Mouse (Mus musculus) heart, adult 2 months (tissue): Measurements from ENCODE around the gene Fam19a2. TPM values are rescaled to one million over a fixed set of nuclear protein-coding genes. Genes with fewer than 3 reads are reported as not detected.
A peak's percentile ranks its signal among the peaks of the same experiment; 100 is the strongest.

Experiments
- DNase-seq, 2 experiments: peaks; one replicate each; pipeline ENCODE4 v3.0.0; 2021
- H3K27ac ChIP-seq: fragments of 200-600 bp; 2 replicates; pipeline ENCODE4 v1.8.1; 2022
- H3K27me3 ChIP-seq: fragments of 200-500 bp; 2 replicates; pipeline ENCODE4 v1.6.1; 2012; ENCODE audit warnings: mild to moderate bottlenecking, low read length, inconsistent platforms, mixed read lengths; ENCODE audit not compliant: control insufficient read depth, insufficient read depth
- H3K36me3 ChIP-seq: fragments of 200-500 bp; 2 replicates; pipeline ENCODE4 v1.6.1; 2012; ENCODE audit warnings: low read length, inconsistent platforms; ENCODE audit not compliant: control insufficient read depth, insufficient read depth
- H3K4me1 ChIP-seq: fragments of 200-500 bp; 2 replicates; pipeline ENCODE4 v1.6.1; 2011; ENCODE audit warnings: low read length; ENCODE audit not compliant: control insufficient read depth, insufficient read depth
- H3K4me3 ChIP-seq: fragments of 200-600 bp; 2 replicates; pipeline ENCODE4 v1.8.1; 2022
- H3K79me2 ChIP-seq: fragments of 200-500 bp; replicated peaks from 2 replicates; pipeline ENCODE4 v1.6.1; 2012; ENCODE audit warnings: mild to moderate bottlenecking, inconsistent platforms, low read length, moderate library complexity, mixed read lengths; ENCODE audit not compliant: control insufficient read depth, insufficient read depth
- H3K9ac ChIP-seq: fragments of 200-500 bp; 2 replicates; pipeline ENCODE4 v1.6.1; 2012; ENCODE audit warnings: low read depth, mild to moderate bottlenecking, control low read depth, inconsistent platforms, low read length, mixed read lengths
- CTCF ChIP-seq: fragments of 200-600 bp; IDR thresholded peaks from 2 replicates; pipeline ENCODE4 v1.8.1; 2022; ENCODE audit warnings: antibody characterized with exemption, mild to moderate bottlenecking, moderate library complexity
- EP300 ChIP-seq: fragments of 200-500 bp; IDR thresholded peaks from 2 replicates; pipeline ENCODE4 v1.6.1; 2011; ENCODE audit warnings: low read depth, low read length, control low read depth; ENCODE audit not compliant: insufficient read depth
- POLR2A ChIP-seq: fragments of 200-500 bp; IDR thresholded peaks from 2 replicates; pipeline ENCODE4 v1.6.1; 2011; ENCODE audit warnings: mild to moderate bottlenecking, low read depth, low read length, control low read depth; ENCODE audit not compliant: insufficient read depth
- WGBS: fragments of 180-500 bp; shearing (Covaris S2); methylation state at CpG from one replicate; pipeline ENCODE4 v1.1.7; 2018; 5-methylcytosine and 5-hydroxymethylcytosine counted together
- intact Hi-C: fragments of 180-260 bp; cut with DNase I; formaldehyde crosslinking; loops from one replicate; pipeline ENCODE4 v1.15.1; 2025
- polyA plus RNA-seq: library from polyadenylated mRNA; depleted of rRNA; stranded (reverse); fragments of >200 nt; gene quantifications from 2 replicates; pipeline ENCODE4 v1.2.3, GENCODE M21; 2012
- total RNA-seq, 2 experiments: library from RNA; stranded (reverse); gene quantifications; 2 replicates each; pipeline ENCODE4 v1.2.3; 2021

The Fam19a2 gene
- total and polyA plus RNA-seq, 3 experiments = 0.11 to 0.13 TPM; not detected in 1

DNA sequence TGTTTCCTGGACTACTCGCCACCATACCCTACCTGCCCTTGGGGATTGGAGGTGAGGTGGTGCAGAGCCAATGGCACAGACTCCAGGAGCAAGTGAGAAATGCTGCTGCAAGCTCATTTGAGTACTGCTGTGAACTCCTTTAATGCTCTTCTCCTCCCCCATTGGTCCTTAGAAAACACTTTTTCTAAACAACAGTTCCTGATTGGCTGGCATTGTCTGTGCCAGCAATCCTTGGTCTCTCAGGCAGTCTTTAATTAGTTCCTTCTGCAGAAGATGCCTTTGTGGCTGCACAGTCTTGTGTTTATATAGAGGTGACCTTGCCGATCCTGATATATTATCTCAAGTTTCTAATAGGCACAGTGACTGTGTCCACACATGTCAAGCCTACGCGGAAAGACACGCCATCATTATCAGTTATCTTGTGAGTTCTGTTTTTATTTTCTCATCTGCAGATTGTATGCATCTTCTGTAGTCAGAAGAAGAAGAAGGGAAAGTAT is 365.5 kb downstream of the Fam19a2 start:
- Histone ChIP-seq H3K36me3 (no peaks in the 10 kb centered on the region), H3K4me3 (no peak overlapping the region), H3K9ac (no peak overlapping the region), H3K4me1 (peaks cover 2% of the 10 kb centered on the region; the same call in 1 of the 2 replicates), H3K27ac (no peak overlapping the region), H3K79me2 (no peaks in the 10 kb centered on the region), H3K27me3 (no peaks in the 10 kb centered on the region)
- 59% methylated on average over 5 of the region's 5 CpGs for WGBS
- intact Hi-C loops = no loop called here
- no peak for DNase-seq
- TF ChIP-seq CTCF = no peak
- TF ChIP-seq POLR2A = no peak
- TF ChIP-seq EP300 = no peak

DNA sequence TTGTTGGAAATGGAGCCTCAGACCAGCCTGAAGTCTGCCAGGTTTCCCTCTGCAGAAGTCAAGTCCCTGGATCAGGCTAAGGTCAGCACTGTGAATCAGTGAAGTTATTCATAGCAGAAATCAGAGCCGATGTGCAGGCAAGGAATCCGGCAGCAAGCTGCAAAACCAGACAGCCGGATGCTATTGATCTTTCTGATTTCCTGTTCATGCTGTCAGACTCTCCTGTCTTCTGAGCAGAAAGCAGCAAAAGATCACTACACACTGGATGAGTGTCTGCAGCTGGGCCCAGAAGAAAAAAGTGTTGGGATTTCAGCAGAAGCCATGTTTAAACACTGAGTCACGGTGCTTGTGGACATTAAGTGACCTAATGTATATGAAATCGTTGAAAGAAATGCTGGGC is 368.2 kb downstream of the Fam19a2 start:
- H3K27ac ChIP-seq = no peak overlapping the region
- H3K4me1 ChIP-seq = no peaks in the 10 kb centered on the region
- TF ChIP-seq POLR2A = no peak
- no peak for TF ChIP-seq CTCF
- TF ChIP-seq EP300 = no peak
- H3K4me3 ChIP-seq = no peak overlapping the region
- H3K36me3 ChIP-seq = no peaks in the 10 kb centered on the region
- no peaks in the 10 kb centered on the region for H3K79me2 ChIP-seq
- no peaks in the 10 kb centered on the region for H3K27me3 ChIP-seq
- 55% methylated on average over 5 of the region's 5 CpGs for WGBS
- no peak for DNase-seq
- intact Hi-C loops = no loop called here
- no peak overlapping the region for H3K9ac ChIP-seq

DNA sequence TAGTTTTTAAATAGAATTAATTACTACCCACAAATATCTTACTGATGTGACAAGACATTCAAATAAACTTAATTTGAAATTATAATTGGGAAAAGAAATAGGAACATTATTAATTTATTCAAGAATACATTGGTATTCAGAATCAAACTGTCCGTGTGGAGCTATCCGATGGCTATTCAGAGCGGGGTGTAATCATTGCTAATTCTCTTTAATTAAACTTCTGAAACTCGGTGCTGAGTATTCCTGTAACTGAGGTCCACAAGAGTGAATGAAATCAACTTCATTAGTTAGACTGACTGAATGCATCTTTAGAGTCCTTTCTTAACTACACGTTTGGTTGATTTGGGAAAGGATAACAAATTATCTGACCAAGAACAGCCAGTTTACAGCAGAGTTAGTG is 372.9 kb downstream of the Fam19a2 start:
- DNase-seq = no peak
- no peak overlapping the region for H3K4me3 ChIP-seq
- WGBS = 86% methylated on average over 5 of the region's 5 CpGs
- intact Hi-C loops = no loop called here
- H3K79me2 ChIP-seq = no peaks in the 10 kb centered on the region
- H3K27me3 ChIP-seq = no peaks in the 10 kb centered on the region
- TF ChIP-seq EP300 = no peak
- no peak for TF ChIP-seq POLR2A
- no peak for TF ChIP-seq CTCF
- no peaks in the 10 kb centered on the region for H3K36me3 ChIP-seq
- H3K9ac ChIP-seq = no peak overlapping the region
- H3K4me1 ChIP-seq = no peaks in the 10 kb centered on the region
- no peak overlapping the region for H3K27ac ChIP-seq

DNA sequence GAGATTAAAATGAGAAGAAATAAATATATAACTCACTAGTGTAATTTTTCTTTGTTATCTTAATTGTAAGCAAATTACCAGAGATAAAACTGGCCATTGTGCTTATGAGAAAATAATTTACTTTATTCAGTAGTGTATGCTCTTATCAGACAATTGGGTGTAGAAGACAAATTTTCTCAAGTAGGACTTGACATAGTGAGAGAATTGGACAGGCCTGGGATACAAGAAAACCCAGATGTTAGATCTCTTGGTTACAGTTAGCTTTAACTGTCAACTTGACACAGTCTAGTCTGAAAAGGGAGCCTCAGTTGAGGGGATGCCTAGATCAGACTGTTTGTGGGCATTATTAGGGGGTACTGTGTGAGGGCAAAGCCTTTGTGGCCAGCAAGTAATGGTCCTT is 373.7 kb downstream of the Fam19a2 start:
- intact Hi-C loops = no loop called here

DNA sequence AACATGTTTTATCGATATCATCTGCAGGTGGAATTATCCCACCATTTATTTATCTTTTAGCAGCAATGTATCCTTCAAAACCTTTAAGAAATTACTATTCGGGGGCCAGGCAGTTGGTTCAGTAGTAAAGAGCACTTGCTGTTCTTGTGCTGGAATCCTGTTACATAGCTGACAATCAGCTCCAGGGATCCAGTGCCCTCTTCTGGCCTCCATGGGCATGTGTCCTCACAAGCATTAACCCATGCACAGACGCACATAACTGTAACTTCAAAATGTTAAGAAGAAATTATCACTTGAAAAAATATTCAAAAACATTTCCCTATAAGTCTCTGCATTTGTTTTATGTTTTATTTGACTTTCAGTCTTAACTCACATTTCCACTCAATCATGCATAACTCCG is 381.8 kb downstream of the Fam19a2 start:
- no peaks in the 10 kb centered on the region for H3K36me3 ChIP-seq
- intact Hi-C loops = loop anchor here (10.0 kb wide), 1 partner anchor 191 kb away; no protein-coding TSS in a partner anchor
- no peak for DNase-seq
- H3K4me3 ChIP-seq = no peak overlapping the region
- H3K79me2 ChIP-seq = no peaks in the 10 kb centered on the region
- no peaks in the 10 kb centered on the region for H3K27me3 ChIP-seq
- no peak overlapping the region for H3K9ac ChIP-seq
- 92% methylated on average over 4 of the region's 4 CpGs for WGBS
- H3K27ac ChIP-seq = no peak overlapping the region
- TF ChIP-seq CTCF (peak; percentile 33), POLR2A (no peak), EP300 (no peak)
- no peaks in the 10 kb centered on the region for H3K4me1 ChIP-seq

More for the DNA sequence above, 373.7 kb downstream of the Fam19a2 start:
- Histone ChIP-seq H3K4me3 (no peak overlapping the region), H3K9ac (no peak overlapping the region), H3K27ac (no peak overlapping the region), H3K27me3 (no peaks in the 10 kb centered on the region), H3K36me3 (no peaks in the 10 kb centered on the region), H3K4me1 (no peaks in the 10 kb centered on the region), H3K79me2 (no peaks in the 10 kb centered on the region)
- no peak for TF ChIP-seq POLR2A
- no peak for TF ChIP-seq EP300
- TF ChIP-seq CTCF = no peak
- DNase-seq = no peak

DNA sequence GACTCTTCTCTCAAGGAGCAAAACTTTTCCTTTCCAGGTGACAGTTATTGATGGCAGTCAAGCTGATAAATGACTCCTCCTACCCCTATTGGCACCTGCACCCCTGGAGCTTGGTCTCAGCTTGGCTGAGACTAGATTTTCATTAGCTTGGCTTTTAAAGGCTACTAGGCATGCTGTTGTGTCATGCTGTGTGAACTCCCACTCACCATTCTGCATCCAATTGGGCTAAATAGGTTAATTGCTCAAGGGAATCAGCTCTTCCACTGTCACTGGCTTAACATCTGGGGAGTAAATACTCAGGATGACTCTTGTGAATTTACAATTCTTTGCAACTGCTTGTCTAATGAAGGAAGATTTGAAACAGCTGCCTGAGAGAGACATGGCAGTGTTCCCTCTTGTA is 407.4 kb downstream of the Fam19a2 start:
- H3K27ac ChIP-seq = no peak overlapping the region
- no peaks in the 10 kb centered on the region for H3K36me3 ChIP-seq
- H3K4me3 ChIP-seq = no peak overlapping the region
- H3K4me1 ChIP-seq = no peaks in the 10 kb centered on the region
- intact Hi-C loops = no loop called here
- H3K27me3 ChIP-seq = no peaks in the 10 kb centered on the region
- no peak for DNase-seq
- no peak overlapping the region for H3K9ac ChIP-seq
- TF ChIP-seq CTCF (no peak), POLR2A (no peak), EP300 (no peak)
- no peaks in the 10 kb centered on the region for H3K79me2 ChIP-seq
